Mouse (Mus musculus): ENCODE results near the gene Ezr. TPM values are rescaled to one million over a fixed set of nuclear protein-coding genes. Genes with fewer than 3 reads are reported as not detected.

Gene Ezr
- 10 to 100 TPM; 41.7 to 50.5 TPM for total RNA-seq (2021)

GRCm38 (mm10) chr17:6782611-6783005, at the start of gene Ezr:
TSS of gene Ezr (minus strand) at chr17:6782784.
- DNase-seq, result peak; percentile 59 to 68

- DNase-seq, result no peak
Measured at GRCm38 (mm10) chr17:6830004-6830592, 47.5 kb upstream of the Ezr start.

GRCm38 (mm10) chr17:6828531-6829150, 46.1 kb upstream of the Ezr start:
- DNase-seq, result no peak

- peak; percentile 86 to 90 for DNase-seq
Measured at GRCm38 (mm10) chr17:6827740-6828461, 45.3 kb upstream of the Ezr start.

GRCm38 (mm10) chr17:6827159-6827733, 44.7 kb upstream of the Ezr start:
- no peak for DNase-seq

GRCm38 (mm10) chr17:6816796-6817195, 34.2 kb upstream of the Ezr start:
- DNase-seq, result no peak

GRCm38 (mm10) chr17:6816151-6816550, 33.6 kb upstream of the Ezr start:
- no peak for DNase-seq

- no peak for DNase-seq
Measured at GRCm38 (mm10) chr17:6814656-6815055, 32.1 kb upstream of the Ezr start.

GRCm38 (mm10) chr17:6812851-6813191, 30.2 kb upstream of the Ezr start:
- DNase-seq, result no peak

- DNase-seq, result no peak
Measured at GRCm38 (mm10) chr17:6811931-6812850, 29.6 kb upstream of the Ezr start.

GRCm38 (mm10) chr17:6809331-6809730, 26.7 kb upstream of the Ezr start:
- DNase-seq, result no peak

- no peak for DNase-seq
Measured at GRCm38 (mm10) chr17:6808521-6809165, 26.1 kb upstream of the Ezr start.

- no peak for DNase-seq
Measured at GRCm38 (mm10) chr17:6807827-6808520, 25.4 kb upstream of the Ezr start.

GRCm38 (mm10) chr17:6804853-6805543, 22.4 kb upstream of the Ezr start:
- DNase-seq, result no peak

- DNase-seq, result no peak
Measured at GRCm38 (mm10) chr17:6804111-6804510, 21.5 kb upstream of the Ezr start.

GRCm38 (mm10) chr17:6803614-6804013, 21.0 kb upstream of the Ezr start:
- DNase-seq, result no peak

GRCm38 (mm10) chr17:6798392-6799061, 15.9 kb upstream of the Ezr start:
- no peak for DNase-seq

- DNase-seq, result no peak
Measured at GRCm38 (mm10) chr17:6797471-6797870, 14.9 kb upstream of the Ezr start.

- no peak for DNase-seq
Measured at GRCm38 (mm10) chr17:6794160-6794751, 11.7 kb upstream of the Ezr start.

Data from layer of hippocampus, postnatal 36 days (tissue).